Mouse (Mus musculus) CD4-positive naive resting alpha-beta T cell, adult 76 days (primary cell): ENCODE data around the gene Gzmn. TPM values are rescaled to one million over a fixed set of nuclear protein-coding genes. Genes with fewer than 3 reads are reported as not detected.

Experiments
- total RNA-seq: library from RNA; stranded (reverse); gene quantifications from one replicate; pipeline ENCODE4 v1.2.4, GENCODE M21; 2023

Gzmn gene
- total RNA-seq, result not detected

GRCm38 (mm10) chr14:56174499-56174898 is at the start of gene Gzmn:
Gene Gzmn, minus strand, starts transcription at chr14:56174599.

DNA sequence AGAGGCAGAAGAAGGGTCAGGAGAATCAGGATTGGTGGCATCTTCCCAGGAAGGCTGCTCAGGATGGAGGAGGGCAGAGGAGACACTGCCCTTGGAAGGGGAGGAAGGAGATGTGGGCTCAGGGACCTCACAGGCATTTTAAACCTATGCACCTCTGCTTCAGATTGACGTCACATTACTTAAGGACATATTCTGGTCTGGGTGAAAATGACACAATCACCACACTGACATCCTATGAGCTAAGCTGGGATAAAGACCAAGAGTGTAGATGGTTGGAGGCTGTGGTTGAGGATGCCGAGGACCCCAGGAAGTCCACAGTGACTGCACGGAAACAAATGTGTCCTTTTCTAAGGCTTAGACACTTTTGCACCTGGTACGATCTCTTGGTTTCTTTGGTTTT is 36.9 kb upstream of the Gzmn start, which contains the start of gene Gzmf:
Gene Gzmf, minus strand, starts transcription at position 101 of the 400 bp plus-strand sequence.

GRCm38 (mm10) chr14:56159479-56159878 is 14.9 kb downstream of the Gzmn start, which contains the start of gene Gzmg:
Gene Gzmg, minus strand, starts transcription at chr14:56159579.

GRCm38 (mm10) chr14:56132508-56132907 is 41.9 kb downstream of the Gzmn start, which contains the start of gene Gzmd:
Gene Gzmd, minus strand, starts transcription at chr14:56132608.

GRCm38 (mm10) chr14:56120525-56120924 is 53.9 kb downstream of the Gzmn start, which contains the start of gene Gzme:
Gene Gzme, minus strand, starts transcription at chr14:56120625.

Other genes with a start within 250 kb of the Gzmn start
- gene Cma1, start 229.9 kb downstream of the Gzmn start, total RNA-seq, result not detected
- not detected for gene Cma2, start 223.6 kb downstream of the Gzmn start, total RNA-seq
- gene Mcpt1, start 156.6 kb downstream of the Gzmn start, total RNA-seq, result not detected
- gene Mcpt9, start 144.1 kb downstream of the Gzmn start, total RNA-seq, result not detected
- not detected for gene Mcpt2, start 132.6 kb downstream of the Gzmn start, total RNA-seq
- not detected for gene Mcpt4, start 112.3 kb downstream of the Gzmn start, total RNA-seq
- 0.73 TPM for gene Mcpt8, start 89.3 kb downstream of the Gzmn start, total RNA-seq
- not detected for gene Ctsg, start 72.0 kb downstream of the Gzmn start, total RNA-seq
- not detected for gene Gzme, start 54.0 kb downstream of the Gzmn start, total RNA-seq
- gene Gzmd, start 42.0 kb downstream of the Gzmn start, total RNA-seq, result not detected
- not detected for gene Gzmg, start 15.0 kb downstream of the Gzmn start, total RNA-seq
- not detected for gene Gzmf, start 36.8 kb upstream of the Gzmn start, total RNA-seq
- gene Gzmc, start 60.1 kb upstream of the Gzmn start, total RNA-seq, result not detected
- gene Gzmb, start 87.7 kb upstream of the Gzmn start, total RNA-seq, result 3.6 TPM
- not detected for gene Atp12a, start 190.5 kb upstream of the Gzmn start, total RNA-seq
- 0.29 TPM for gene Rnf17, start 228.0 kb upstream of the Gzmn start, total RNA-seq